Comparison of ENCODE assay signal across 8 mouse cellular contexts in genomic region chr7:100111506-100111905, GRCm38 (mm10).
"Had no signal": no experiment of that assay in that cellular context is flagged by ENCODE, and none has a peak within 500 bp of the region (broad histone marks: within the 10 kb centered on the region; RNA-seq: fewer than 3 reads in every experiment).

No protein-coding gene starts in this region.

- H3K4me1 ChIP-seq: liver, embryonic 13.5 days had no signal

- H3K9me3 ChIP-seq: liver, embryonic 13.5 days had no signal

- H3K9ac ChIP-seq: liver, embryonic 13.5 days had no signal

- H3K4me2 ChIP-seq: liver, embryonic 13.5 days; midbrain, embryonic 11.5 days had no signal

- H3K4me3 ChIP-seq: liver, embryonic 13.5 days had no signal

- H3K27ac ChIP-seq: liver, embryonic 13.5 days had no signal

- DNase-seq: kidney, postnatal 4 days; layer of hippocampus, adult 9-11 months; liver, embryonic 13.5 days; lung, adult 2 months; midbrain, embryonic 14.5 days; thymus, adult 18-20 months; thymus, postnatal 36 days had no signal

- H3K27me3 ChIP-seq: liver, embryonic 13.5 days had no signal
